Mouse (Mus musculus) bone marrow macrophage, adult 2 months (primary cell): ENCODE measurements around the gene Ptch1.

ENCODE experiments used
- CTCF ChIP-seq: IDR thresholded peaks from 2 replicates; pipeline ENCODE4 v1.5.1; 2012; ENCODE audit warnings: low read depth, mild to moderate bottlenecking, low read length, moderate library complexity
- POLR2A ChIP-seq: IDR thresholded peaks from 2 replicates; pipeline ENCODE4 v1.6.1; 2012; ENCODE audit warnings: mild to moderate bottlenecking, low read depth, low read length, borderline replicate concordance

GRCm38 (mm10) chr13:63597593-63597992, 24.2 kb upstream of the Ptch1 start:
- TF ChIP-seq CTCF, result no peak
- no peak for TF ChIP-seq POLR2A
